Mouse (Mus musculus) retina, adult 2 months (tissue): ENCODE measurements at regions not wholly inside any gene's neighbourhood (a gene's known extent, or its start where the extent isn't known, plus 50 kb on each side); places are given as distances from the start of the nearest gene placed in this dataset.
"Not testable (repeated sequence)": the region's sequence is repeated elsewhere in the genome, so short reads cannot be mapped to it uniquely, and the experiment has no call there.

Experiments
- DNase-seq: peaks from one replicate; pipeline ENCODE4 v3.0.0-alpha.2; 2012; ENCODE audit warnings: low read depth, low spot score

GRCm38 (mm10) chr17:50346451-50347192 lies 53.2 kb upstream of the Dazl start:
- DNase-seq = no peak

- not testable (repeated sequence) for DNase-seq
These were observed 60.4 kb upstream of the Dazl start for GRCm38 (mm10) chr17:50353818-50354217.

- no peak for DNase-seq
These were observed 60.9 kb upstream of the Dazl start for GRCm38 (mm10) chr17:50354357-50354756.

- no peak for DNase-seq
These were observed 68.3 kb upstream of the Dazl start for GRCm38 (mm10) chr17:50361657-50362233.

GRCm38 (mm10) chr17:50365396-50365795 lies 72.0 kb upstream of the Dazl start:
- DNase-seq = no peak

GRCm38 (mm10) chr17:50366181-50366580 lies 72.7 kb upstream of the Dazl start:
- no peak for DNase-seq

GRCm38 (mm10) chr17:50369216-50369875 lies 75.9 kb upstream of the Dazl start:
- DNase-seq = no peak

GRCm38 (mm10) chr17:50370484-50370883 lies 77.0 kb upstream of the Dazl start:
- no peak for DNase-seq

GRCm38 (mm10) chr17:50373496-50374141 lies 80.2 kb upstream of the Dazl start:
- no peak for DNase-seq

- DNase-seq = no peak
These were observed 82.0 kb upstream of the Dazl start for GRCm38 (mm10) chr17:50375465-50375864.

- DNase-seq = no peak
These were observed 83.3 kb upstream of the Dazl start for GRCm38 (mm10) chr17:50376708-50377107.

GRCm38 (mm10) chr17:50378141-50378727 lies 84.8 kb upstream of the Dazl start:
- no peak for DNase-seq

GRCm38 (mm10) chr17:50388715-50389710 lies 95.6 kb upstream of the Dazl start:
- DNase-seq = no peak

GRCm38 (mm10) chr17:50390151-50390550 lies 96.7 kb upstream of the Dazl start:
- DNase-seq = no peak

GRCm38 (mm10) chr17:50391207-50391606 lies 97.8 kb upstream of the Dazl start:
- DNase-seq = no peak

GRCm38 (mm10) chr17:50391996-50392395 lies 98.6 kb upstream of the Dazl start:
- DNase-seq = no peak

- DNase-seq = no peak
These were observed 99.0 kb upstream of the Dazl start for GRCm38 (mm10) chr17:50392428-50392827.

- no peak for DNase-seq
These were observed 99.5 kb upstream of the Dazl start for GRCm38 (mm10) chr17:50392966-50393365.

GRCm38 (mm10) chr17:50393698-50394097 lies 100.3 kb upstream of the Dazl start:
- DNase-seq = no peak

- no peak for DNase-seq
These were observed 101.4 kb upstream of the Dazl start for GRCm38 (mm10) chr17:50394801-50395200.

GRCm38 (mm10) chr17:50395669-50396068 lies 102.2 kb upstream of the Dazl start:
- DNase-seq = no peak
